In the genomic region with DNA sequence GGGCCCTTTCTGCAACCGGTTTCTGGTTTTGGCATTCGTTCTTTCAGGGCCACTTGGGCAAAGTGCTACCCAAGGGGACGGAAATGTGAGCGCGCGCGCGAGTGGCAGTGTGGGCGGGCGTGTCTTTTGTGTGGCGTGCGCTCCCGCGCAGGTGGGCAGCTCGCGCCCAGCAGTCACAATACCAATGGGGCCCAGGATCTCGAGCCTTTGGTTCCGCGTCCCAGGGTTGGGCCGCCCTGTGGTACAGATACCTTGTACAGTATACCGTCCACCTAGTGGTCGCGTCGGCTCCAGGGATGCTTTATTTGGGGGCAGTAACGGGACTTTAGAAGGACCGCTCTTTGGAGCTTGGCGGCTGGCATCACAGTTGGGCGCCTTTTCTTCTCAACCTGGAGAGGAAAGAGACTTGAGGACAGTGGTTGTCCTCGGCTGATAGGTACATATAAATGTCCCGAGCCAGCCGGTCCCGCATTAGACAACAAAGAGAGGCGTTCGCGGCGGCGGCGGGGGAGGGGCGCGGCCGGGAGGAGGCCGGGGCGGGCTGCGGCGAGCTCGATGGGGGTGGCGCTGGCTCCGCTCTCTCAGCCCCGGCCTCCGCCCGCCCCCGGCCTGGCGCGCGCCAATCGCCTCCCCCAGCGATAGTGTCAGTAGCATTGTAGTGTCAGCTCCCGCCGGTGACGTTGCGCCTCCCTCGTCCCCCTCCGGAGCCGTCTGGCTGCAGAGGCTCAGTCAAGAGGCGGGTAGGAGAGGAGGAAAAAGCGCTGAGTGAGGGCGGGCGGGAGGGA, we compare ENCODE assay signal across 8 mouse cellular contexts. TPM values are rescaled to one million over a fixed set of nuclear protein-coding genes. Genes with fewer than 3 reads are reported as not detected.
DNase-seq lines count a peak whose midpoint lies in the region; ATAC-seq and TF ChIP-seq lines count a peak whose summit lies in the region.

No protein-coding gene starts in this region.

- no peaks in the 10 kb centered on the region for H3K9me3 ChIP-seq in hindbrain, embryonic 12.5 days (replicated peaks)

- in situ Hi-C loops in Patski (cut with MboI; ENCODE audit: low pct_unique_long_range_greater_than_20kb): loop anchor here (5.0 to 10.0 kb wide), 4 partner anchors 142 to 686 kb away; no protein-coding TSS in a partner anchor

- no peak for TF ChIP-seq CTCF in Patski (IDR thresholded peaks at IDR 0.05)

- POLR2A ChIA-PET in Patski (lab: Charles Lee): interaction anchor here (0.6 to 0.8 kb wide), 3 partner anchors 27 to 151 kb away, joined by 3 to 5 read pairs (median 4); no protein-coding TSS in a partner anchor

- peak; percentile 64 for DNase-seq in Patski (ENCODE audit: low read depth, low spot score)
- DNase-seq in cerebellum, postnatal 10 days: peak; percentile 98 to 99
- DNase-seq in frontal cortex, postnatal 10 days (ENCODE audit: low spot score in 2 of 2): peak; percentile 94 to 95
- DNase-seq in layer of hippocampus, postnatal 36 days: peak; percentile 91 to 95
- peak; percentile 96 for DNase-seq in lung, postnatal 25 days (ENCODE audit: low spot score)
- DNase-seq in retina, adult 2 months (ENCODE audit: low read depth, low spot score): peak; percentile 86
- peak; percentile 94 for DNase-seq in thymus, postnatal 25 days

- no peaks in the 10 kb centered on the region for H3K27me3 ChIP-seq in Patski
- no peaks in the 10 kb centered on the region for H3K27me3 ChIP-seq in hindbrain, embryonic 12.5 days

- CTCF ChIA-PET in Patski (lab: Charles Lee): interaction anchor here (0.6 to 1.1 kb wide), 2 partner anchors 16 to 256 kb away, joined by 3 read pairs; no protein-coding TSS in a partner anchor

- H3K4me1 ChIP-seq in hindbrain, embryonic 12.5 days: peaks cover 19% of the 10 kb centered on the region

- H3K4me2 ChIP-seq in hindbrain, embryonic 12.5 days (replicated peaks): peak overlapping the region; percentile 87

- H3K9ac ChIP-seq in hindbrain, embryonic 12.5 days: peak overlapping the region; percentile 100

- peak; percentile 75 for ATAC-seq in Patski
- ATAC-seq in hindbrain, embryonic 12.5 days (ENCODE audit: low FRiP score): peak; percentile 85

- WGBS in hindbrain, embryonic 12.5 days: under 1% methylated on average over 60 of the region's 68 CpGs

- H3K36me3 ChIP-seq in hindbrain, embryonic 12.5 days: peaks cover 19% of the 10 kb centered on the region

- H3K4me3 ChIP-seq in hindbrain, embryonic 12.5 days: peak overlapping the region; percentile 100

- peak overlapping the region; percentile 100 for H3K27ac ChIP-seq in hindbrain, embryonic 12.5 days

RNA-seq across cellular contexts. Expression of gene Mex3b, which starts 0.5 kb away (rescaled TPM):
- polyA plus RNA-seq in Patski (2021): 5.7 TPM
- polyA plus RNA-seq in hindbrain, embryonic 12.5 days (2016; fragmentation: Nextera tagmentation; extraction: Ambion mirVana): 48.2 and 50.2 TPM in 2 replicates
- 10 to 100 TPM; 21.8 to 22.7 TPM for total RNA-seq in layer of hippocampus, postnatal 36 days (2021)

Comparison
In these comparisons a context has a peak if more than half of its experiments do, and no peak if none do; other contexts are left out.
1. Peak in every context shown above with its lines: DNase-seq, ATAC-seq, H3K4me3 ChIP-seq and H3K27ac ChIP-seq.